In the genomic region with DNA sequence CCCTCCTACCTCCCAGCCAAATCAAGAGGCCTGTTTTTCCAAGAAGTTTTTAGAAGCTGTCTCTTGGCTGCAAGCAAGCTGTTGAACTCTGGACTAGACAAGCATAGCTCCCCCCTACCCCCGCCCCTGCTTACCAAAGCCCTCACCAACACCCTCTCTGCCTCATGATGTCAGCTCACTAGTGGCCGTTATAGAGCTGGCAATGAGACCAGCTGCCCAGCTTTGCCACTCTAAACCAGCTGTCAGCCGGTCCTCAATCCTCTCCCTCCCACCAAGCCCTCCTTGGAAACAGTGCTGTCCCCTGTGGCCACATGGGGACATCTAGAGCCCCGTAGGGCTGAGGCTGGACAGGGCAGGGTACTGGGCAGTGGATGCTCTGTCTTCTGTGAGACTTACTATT, we compare ENCODE assay signal across 20 mouse cellular contexts. TPM values are rescaled to one million over a fixed set of nuclear protein-coding genes. Genes with fewer than 3 reads are reported as not detected.
DNase-seq lines count a peak whose midpoint lies in the region; ATAC-seq and TF ChIP-seq lines count a peak whose summit lies in the region.
"Had no signal": no experiment of that assay in that cellular context is flagged by ENCODE, and none has a peak within 500 bp of the region (broad histone marks: within the 10 kb centered on the region; RNA-seq: fewer than 3 reads in every experiment).

No protein-coding gene starts in this region.

- H3K9ac ChIP-seq in kidney, embryonic 16.5 days (replicated peaks; ENCODE audit: low read length) = no peak overlapping the region
- no peak overlapping the region for H3K9ac ChIP-seq in midbrain, embryonic 13.5 days (replicated peaks)
- no peak overlapping the region for H3K9ac ChIP-seq in midbrain, embryonic 16.5 days (ENCODE audit: low read depth, low read length)
- peak overlapping the region; percentile 38 for H3K9ac ChIP-seq in hindbrain, embryonic 16.5 days (ENCODE audit: low read depth, low read length)
- H3K9ac ChIP-seq: heart, embryonic 15.5 days; stomach, embryonic 15.5 days had no signal

- H3K4me1 ChIP-seq in kidney, embryonic 16.5 days (ENCODE audit: insufficient read depth, low read length) = peaks cover 8% of the 10 kb centered on the region; the same call in 1 of the 2 replicates
- no peaks in the 10 kb centered on the region for H3K4me1 ChIP-seq in kidney, adult 2 months (ENCODE audit: control insufficient read depth, insufficient read depth, low read length)
- H3K4me1 ChIP-seq in midbrain, embryonic 13.5 days (replicated peaks) = peaks cover 42% of the 10 kb centered on the region
- H3K4me1 ChIP-seq in midbrain, embryonic 16.5 days (ENCODE audit: control insufficient read depth, insufficient read depth, low read length) = peaks cover 14% of the 10 kb centered on the region
- peaks cover 24% of the 10 kb centered on the region for H3K4me1 ChIP-seq in hindbrain, embryonic 16.5 days (ENCODE audit: control insufficient read depth, insufficient read depth, low read depth, low read length)
- peaks cover 19% of the 10 kb centered on the region for H3K4me1 ChIP-seq in small intestine, adult 2 months (ENCODE audit: control insufficient read depth, insufficient read depth, insufficient read length, low read length)

- no peak for DNase-seq in kidney, adult 2 months
- DNase-seq in urinary bladder, postnatal 14 days (ENCODE audit: low spot score) = no peak
- no peak for DNase-seq in adrenal gland, adult 18-20 months (ENCODE audit: low spot score in 2 of 2)
- DNase-seq: kidney, postnatal 25 days; thymus, postnatal 14 days had no signal

- peaks cover 20% of the 10 kb centered on the region for H3K27me3 ChIP-seq in kidney, embryonic 16.5 days (ENCODE audit: insufficient read depth, low read length)
- no peaks in the 10 kb centered on the region for H3K27me3 ChIP-seq in kidney, adult 2 months (replicated peaks; ENCODE audit: control insufficient read depth, insufficient read depth, low read length)
- 0 out of 2 replicates have a peak, but pooled peaks cover 5% of the 10 kb centered on the region for H3K27me3 ChIP-seq in midbrain, embryonic 13.5 days
- H3K27me3 ChIP-seq in midbrain, embryonic 16.5 days (ENCODE audit: control insufficient read depth, insufficient read depth, low read depth, low read length) = no peaks in the 10 kb centered on the region
- H3K27me3 ChIP-seq in hindbrain, embryonic 16.5 days (replicated peaks; ENCODE audit: control insufficient read depth, insufficient read depth, low read length) = no peaks in the 10 kb centered on the region
- peaks cover 10% of the 10 kb centered on the region for H3K27me3 ChIP-seq in small intestine, adult 2 months (ENCODE audit: control insufficient read depth, insufficient read depth, low read length)

- TF ChIP-seq CTCF in kidney, adult 2 months (conservative IDR thresholded peaks at IDR 0.05; ENCODE audit: insufficient read depth, insufficient read length, low read depth, low read length) = no peak
- no peak for TF ChIP-seq CTCF in small intestine, adult 2 months (IDR thresholded peaks at IDR 0.05; ENCODE audit: extremely low read depth, insufficient read length, insufficient replicate concordance, low read depth, low read length)

- no peak overlapping the region for H3K4me2 ChIP-seq in kidney, embryonic 16.5 days (replicated peaks; ENCODE audit: low read depth, low read length)
- no peak overlapping the region for H3K4me2 ChIP-seq in midbrain, embryonic 13.5 days (replicated peaks)
- H3K4me2 ChIP-seq in midbrain, embryonic 16.5 days (ENCODE audit: low read length) = no peak overlapping the region
- H3K4me2 ChIP-seq in hindbrain, embryonic 16.5 days (ENCODE audit: low read length) = no peak overlapping the region
- H3K4me2 ChIP-seq: heart, embryonic 15.5 days; stomach, embryonic 15.5 days had no signal

- no peak for TF ChIP-seq POLR2A in kidney, adult 2 months (IDR thresholded peaks at IDR 0.05; ENCODE audit: low read depth, low read length)
- peak; percentile 29; the same call in 1 of the 2 replicates for TF ChIP-seq POLR2A in small intestine, adult 2 months (IDR thresholded peaks at IDR 0.05; ENCODE audit: low read depth, low read length)

- 0 out of 2 replicates have a peak, but pooled peaks have one; percentile 22 for ATAC-seq in kidney, embryonic 16.5 days (ENCODE audit: low FRiP score, low TSS enrichment)
- ATAC-seq in midbrain, embryonic 13.5 days = no peak
- no peak for ATAC-seq in midbrain, embryonic 16.5 days
- ATAC-seq in hindbrain, embryonic 16.5 days = no peak
- ATAC-seq: inflammation-experienced regulatory T-cells, adult 6 months had no signal

- H3K36me3 ChIP-seq in kidney, embryonic 16.5 days (ENCODE audit: insufficient read depth, low read length) = no peaks in the 10 kb centered on the region
- no peaks in the 10 kb centered on the region for H3K36me3 ChIP-seq in kidney, adult 2 months (ENCODE audit: control insufficient read depth, insufficient read depth, low read length)
- no peaks in the 10 kb centered on the region for H3K36me3 ChIP-seq in midbrain, embryonic 13.5 days
- H3K36me3 ChIP-seq in midbrain, embryonic 16.5 days (ENCODE audit: control insufficient read depth, insufficient read depth, low read length) = no peaks in the 10 kb centered on the region
- H3K36me3 ChIP-seq in hindbrain, embryonic 16.5 days (ENCODE audit: control insufficient read depth, insufficient read depth, low read length) = no peaks in the 10 kb centered on the region
- H3K36me3 ChIP-seq in small intestine, adult 2 months (ENCODE audit: control insufficient read depth, insufficient read depth, low read length) = peaks cover 14% of the 10 kb centered on the region
- H3K36me3 ChIP-seq: G1E; heart, embryonic 15.5 days; stomach, embryonic 15.5 days had no signal

- H3K27ac ChIP-seq in kidney, embryonic 16.5 days (ENCODE audit: low read length) = no peak overlapping the region
- H3K27ac ChIP-seq in kidney, adult 2 months (ENCODE audit: insufficient read depth, low read depth, low read length) = no peak overlapping the region
- H3K27ac ChIP-seq in midbrain, embryonic 13.5 days = 0 out of 2 replicates have a peak overlapping the region, but pooled peaks have one; percentile 4
- no peak overlapping the region for H3K27ac ChIP-seq in midbrain, embryonic 16.5 days (ENCODE audit: low read length)
- no peak overlapping the region for H3K27ac ChIP-seq in hindbrain, embryonic 16.5 days (ENCODE audit: low read depth, low read length)
- 0 out of 2 replicates have a peak overlapping the region, but pooled peaks have one; percentile 23 for H3K27ac ChIP-seq in small intestine, adult 2 months (ENCODE audit: insufficient read depth, low read depth, low read length)
- H3K27ac ChIP-seq: heart, embryonic 15.5 days; macrophage; stomach, embryonic 15.5 days had no signal

- H3K4me3 ChIP-seq in kidney, embryonic 16.5 days (ENCODE audit: low read length) = no peak overlapping the region
- no peak overlapping the region for H3K4me3 ChIP-seq in kidney, adult 2 months (ENCODE audit: insufficient read depth, low read depth, low read length)
- H3K4me3 ChIP-seq in midbrain, embryonic 13.5 days (replicated peaks) = no peak overlapping the region
- H3K4me3 ChIP-seq in midbrain, embryonic 16.5 days (ENCODE audit: low read depth, low read length) = no peak overlapping the region
- no peak overlapping the region for H3K4me3 ChIP-seq in hindbrain, embryonic 16.5 days (ENCODE audit: low read length)
- no peak overlapping the region for H3K4me3 ChIP-seq in small intestine, adult 2 months (ENCODE audit: low read depth, low read length)
- H3K4me3 ChIP-seq: heart, embryonic 15.5 days; stomach, embryonic 15.5 days had no signal

- no peaks in the 10 kb centered on the region for H3K9me3 ChIP-seq in kidney, embryonic 16.5 days (ENCODE audit: low read length)
- no peaks in the 10 kb centered on the region for H3K9me3 ChIP-seq in midbrain, embryonic 13.5 days
- H3K9me3 ChIP-seq in midbrain, embryonic 16.5 days (replicated peaks; ENCODE audit: control insufficient read depth, low read length, poor library complexity, severe bottlenecking) = no peaks in the 10 kb centered on the region
- no peaks in the 10 kb centered on the region for H3K9me3 ChIP-seq in hindbrain, embryonic 16.5 days (ENCODE audit: control insufficient read depth, low read length)
- H3K9me3 ChIP-seq: heart, embryonic 15.5 days; stomach, embryonic 15.5 days had no signal

- WGBS in kidney, embryonic 16.5 days = 21% methylated on average over 4 of the region's 4 CpGs
- WGBS in kidney, adult 2 months = 37% methylated on average over 4 of the region's 4 CpGs
- WGBS in midbrain, embryonic 13.5 days = 20% methylated on average over 4 of the region's 4 CpGs
- WGBS in midbrain, embryonic 16.5 days = 22% methylated on average over 4 of the region's 4 CpGs
- 30% methylated on average over 4 of the region's 4 CpGs for WGBS in hindbrain, embryonic 16.5 days
- 47% methylated on average over 4 of the region's 4 CpGs for WGBS in small intestine, adult 2 months

RNA-seq across cellular contexts. Expression of gene Enpp7, which starts 7.5 kb away (rescaled TPM):
- not detected in 2 replicates for polyA plus RNA-seq in kidney, embryonic 16.5 days (2015; fragmentation: Nextera tagmentation; extraction: Ambion mirVana)
- not detected in 2 replicates for polyA plus RNA-seq in kidney, adult 2 months (2012; rRNA removed)
- polyA plus RNA-seq in midbrain, embryonic 13.5 days (2015; fragmentation: Nextera tagmentation; extraction: Ambion mirVana) = not detected in 2 replicates
- not detected in 2 replicates for polyA plus RNA-seq in midbrain, embryonic 16.5 days (2015; fragmentation: Nextera tagmentation; extraction: Ambion mirVana)
- not detected in 2 replicates for polyA plus RNA-seq in hindbrain, embryonic 16.5 days (2015; fragmentation: Nextera tagmentation; extraction: Ambion mirVana)
- polyA plus RNA-seq in small intestine, adult 2 months (2012; rRNA removed) = 10.8 and 2,214 TPM in 2 replicates
- total RNA-seq in adrenal gland, adult 18-20 months (2021) = not detected
- total RNA-seq: adrenal gland, postnatal 4 days; G1E; granulocyte monocyte progenitor cell, adult 5-6 weeks; layer of hippocampus, postnatal 25 days; liver, adult 2 months had no signal
- polyA plus RNA-seq: cortical plate, adult 2 months; G1E; heart, embryonic 15.5 days; inflammation-experienced regulatory T-cells, adult 6 months; liver, adult 2 months; macrophage; stomach, embryonic 15.5 days had no signal

RNA-seq across cellular contexts. Expression of gene Cbx2, which starts 27.3 kb away (rescaled TPM):
- polyA plus RNA-seq in kidney, embryonic 16.5 days (2015; fragmentation: Nextera tagmentation; extraction: Ambion mirVana) = 35.5 and 37.3 TPM in 2 replicates
- polyA plus RNA-seq in kidney, adult 2 months (2012; rRNA removed) = 3.5 and 3.9 TPM in 2 replicates
- polyA plus RNA-seq in midbrain, embryonic 13.5 days (2015; fragmentation: Nextera tagmentation; extraction: Ambion mirVana) = 34.7 and 35.5 TPM in 2 replicates
- polyA plus RNA-seq in midbrain, embryonic 16.5 days (2015; fragmentation: Nextera tagmentation; extraction: Ambion mirVana) = 13.3 and 18.0 TPM in 2 replicates
- polyA plus RNA-seq in hindbrain, embryonic 16.5 days (2015; fragmentation: Nextera tagmentation; extraction: Ambion mirVana) = 10.7 and 14.0 TPM in 2 replicates
- 1.6 and 3.1 TPM in 2 replicates for polyA plus RNA-seq in small intestine, adult 2 months (2012; rRNA removed)
- total RNA-seq in adrenal gland, adult 18-20 months (2021) = 1 to 10 TPM; 3.1 to 6.6 TPM
- polyA plus RNA-seq: G1E had no signal

RNA-seq across cellular contexts. Expression of gene Cbx8, which starts 45.3 kb away (rescaled TPM):
- 8.2 and 8.5 TPM in 2 replicates for polyA plus RNA-seq in kidney, embryonic 16.5 days (2015; fragmentation: Nextera tagmentation; extraction: Ambion mirVana)
- polyA plus RNA-seq in kidney, adult 2 months (2012; rRNA removed) = 2.1 and 2.7 TPM in 2 replicates
- polyA plus RNA-seq in midbrain, embryonic 13.5 days (2015; fragmentation: Nextera tagmentation; extraction: Ambion mirVana) = 9.8 and 15.2 TPM in 2 replicates
- 8.5 and 8.6 TPM in 2 replicates for polyA plus RNA-seq in midbrain, embryonic 16.5 days (2015; fragmentation: Nextera tagmentation; extraction: Ambion mirVana)
- 8.5 and 9.5 TPM in 2 replicates for polyA plus RNA-seq in hindbrain, embryonic 16.5 days (2015; fragmentation: Nextera tagmentation; extraction: Ambion mirVana)
- polyA plus RNA-seq in small intestine, adult 2 months (2012; rRNA removed) = 4.4 and 4.7 TPM in 2 replicates
- total RNA-seq in adrenal gland, adult 18-20 months (2021) = 10 to 100 TPM; 12.2 to 16.7 TPM
- total RNA-seq: G1E had no signal
- polyA plus RNA-seq: G1E had no signal

Comparison
In these comparisons a context has a peak if more than half of its experiments do, and no peak if none do; other contexts are left out.
1. H3K27ac ChIP-seq: peak in midbrain, embryonic 13.5 days (single experiment) and small intestine, adult 2 months (single experiment); none in kidney, embryonic 16.5 days (single experiment), kidney, adult 2 months (single experiment), midbrain, embryonic 16.5 days (single experiment) and hindbrain, embryonic 16.5 days (single experiment).
2. RNA of gene Enpp7, which starts 7.5 kb away (polyA plus RNA-seq): 10.8 to 2,214 TPM in small intestine, adult 2 months; not detected in kidney, embryonic 16.5 days, not detected in kidney, adult 2 months, not detected in midbrain, embryonic 13.5 days, not detected in midbrain, embryonic 16.5 days and not detected in hindbrain, embryonic 16.5 days; every median in the first group is over 10 times any median in the second.